Mouse (Mus musculus) retina, adult 2 months (tissue): ENCODE results near the gene Ica1.

Experiments used
- DNase-seq: peaks from one replicate; pipeline ENCODE4 v3.0.0-alpha.2; 2012; ENCODE audit warnings: low read depth, low spot score

The Ica1 gene

GRCm38 (mm10) chr6:8691199-8691975 is 86.9 kb downstream of the Ica1 start:
- no peak for DNase-seq

- no peak for DNase-seq
Measured at GRCm38 (mm10) chr6:8690441-8690840, 87.8 kb downstream of the Ica1 start.

- DNase-seq = no peak
Measured at GRCm38 (mm10) chr6:8686678-8687580, 91.4 kb downstream of the Ica1 start.

GRCm38 (mm10) chr6:8683379-8683778 is 94.9 kb downstream of the Ica1 start:
- DNase-seq = no peak

GRCm38 (mm10) chr6:8680931-8681330 is 97.4 kb downstream of the Ica1 start:
- no peak for DNase-seq

GRCm38 (mm10) chr6:8673013-8673412 is 105.3 kb downstream of the Ica1 start:
- no peak for DNase-seq

- no peak for DNase-seq
Measured at GRCm38 (mm10) chr6:8669343-8669742, 108.9 kb downstream of the Ica1 start.

- DNase-seq = no peak
Measured at GRCm38 (mm10) chr6:8668013-8668811, 110.1 kb downstream of the Ica1 start.

- no peak for DNase-seq
Measured at GRCm38 (mm10) chr6:8665786-8666185, 112.5 kb downstream of the Ica1 start.

GRCm38 (mm10) chr6:8664956-8665355 is 113.3 kb downstream of the Ica1 start:
- no peak for DNase-seq

- DNase-seq = no peak
Measured at GRCm38 (mm10) chr6:8663092-8663740, 115.1 kb downstream of the Ica1 start.

GRCm38 (mm10) chr6:8661404-8661803 is 116.9 kb downstream of the Ica1 start:
- DNase-seq = no peak

GRCm38 (mm10) chr6:8660076-8660475 is 118.2 kb downstream of the Ica1 start:
- no peak for DNase-seq

- DNase-seq = peak; percentile 9
Measured at GRCm38 (mm10) chr6:8659194-8659959, 118.9 kb downstream of the Ica1 start.

GRCm38 (mm10) chr6:8658431-8658830 is 119.9 kb downstream of the Ica1 start:
- DNase-seq = no peak

- DNase-seq = no peak
Measured at GRCm38 (mm10) chr6:8657459-8657858, 120.8 kb downstream of the Ica1 start.

GRCm38 (mm10) chr6:8655454-8655853 is 122.8 kb downstream of the Ica1 start:
- DNase-seq = no peak

GRCm38 (mm10) chr6:8650413-8650812 is 127.9 kb downstream of the Ica1 start:
- no peak for DNase-seq

GRCm38 (mm10) chr6:8649295-8649865 is 128.9 kb downstream of the Ica1 start:
- no peak for DNase-seq

- no peak for DNase-seq
Measured at GRCm38 (mm10) chr6:8648185-8648901, 129.9 kb downstream of the Ica1 start.
